Mouse (Mus musculus) adrenal gland, postnatal 4 days (tissue): ENCODE measurements around the gene Pgp. TPM values are rescaled to one million over a fixed set of nuclear protein-coding genes. Genes with fewer than 3 reads are reported as not detected.
"Not testable (repeated sequence)": the region's sequence is repeated elsewhere in the genome, so short reads cannot be mapped to it uniquely, and the experiment has no call there.

Source experiments
- DNase-seq, 2 experiments: peaks; one replicate each; pipeline ENCODE4 v3.0.0; 2021 to 2022; ENCODE audit warnings: low spot score in 2 of 2, mixed read lengths in 2 of 2
- total RNA-seq, 2 experiments: library from RNA; stranded (reverse); gene quantifications; 2 replicates each; pipeline ENCODE4 v1.2.3; 2021

Pgp gene
- total RNA-seq, 2 experiments from 2014 or later: 44.6 to 46.4 TPM

DNA sequence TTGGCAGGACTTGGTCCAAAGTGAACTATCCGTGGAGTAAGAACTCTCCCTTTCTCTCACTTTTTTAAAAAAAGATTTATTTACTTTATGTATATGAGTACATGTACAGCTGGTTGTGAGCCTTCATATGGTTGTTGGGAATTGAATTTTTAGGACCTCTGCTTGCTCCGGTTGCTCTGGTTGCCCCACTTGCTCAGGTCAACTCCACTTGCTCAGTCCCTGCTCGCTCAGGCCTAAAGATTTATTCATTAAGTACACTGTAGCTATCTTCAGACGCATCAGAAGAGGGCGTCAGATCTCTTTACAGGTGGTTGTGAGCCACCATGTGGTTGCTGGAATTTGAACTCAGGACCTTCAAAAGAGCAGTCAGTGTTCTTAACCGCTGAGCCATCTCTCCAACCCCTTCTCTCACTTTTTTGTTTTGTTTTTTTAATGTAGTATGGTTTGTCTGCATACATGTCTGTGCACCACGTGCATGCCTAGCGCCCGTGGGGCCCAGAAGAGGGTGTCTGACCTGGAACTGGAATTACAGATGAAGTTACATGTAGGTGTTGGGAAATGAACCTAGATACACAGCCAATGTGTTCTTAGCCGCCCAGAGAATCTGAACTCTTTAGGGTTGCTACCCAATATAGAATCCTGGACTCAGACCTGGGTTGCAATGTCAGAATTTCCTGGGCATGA lies 14.5 kb upstream of the Pgp start:
- not testable (repeated sequence) for DNase-seq

GRCm38 (mm10) chr17:24461580-24461979 lies 8.6 kb upstream of the Pgp start:
- no peak for DNase-seq

- no peak for DNase-seq
Measured at GRCm38 (mm10) chr17:24462932-24463331, 7.3 kb upstream of the Pgp start.

- no peak for DNase-seq
Measured at GRCm38 (mm10) chr17:24463374-24464133, 6.6 kb upstream of the Pgp start.

DNA sequence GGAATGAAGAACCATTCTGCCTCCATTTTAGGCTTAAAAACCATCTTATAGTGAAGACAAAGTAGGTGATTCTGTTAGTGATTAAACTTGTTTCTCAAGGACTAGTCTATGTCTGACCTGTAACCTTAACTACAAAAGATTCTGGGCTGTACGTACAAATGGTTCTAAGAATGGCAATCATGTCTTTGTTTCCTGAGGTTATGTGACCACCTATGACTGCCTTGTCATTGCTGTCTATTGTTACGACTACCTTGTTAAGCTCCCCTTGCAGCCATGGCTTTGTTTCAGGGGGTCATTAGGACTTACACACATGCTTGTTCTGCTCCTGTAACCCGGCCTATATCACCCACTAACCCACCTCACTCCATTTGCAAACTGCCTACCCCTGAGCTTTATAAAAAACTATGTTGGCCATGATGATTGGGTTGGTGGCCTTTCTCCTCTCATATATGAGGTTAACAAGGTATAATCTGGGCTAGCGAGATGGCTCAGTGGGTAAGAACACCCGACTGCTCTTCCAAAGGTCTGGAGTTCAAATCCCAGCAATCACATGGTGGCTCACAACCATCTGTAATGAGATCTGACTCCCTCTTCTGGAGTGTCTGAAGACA lies 1.5 kb upstream of the Pgp start:
- no peak for DNase-seq

- DNase-seq: no peak
Measured at GRCm38 (mm10) chr17:24469336-24469909, 769 bp upstream of the Pgp start.

- no peak for DNase-seq
Measured at GRCm38 (mm10) chr17:24470701-24471527, 722 bp downstream of the Pgp start.

DNA sequence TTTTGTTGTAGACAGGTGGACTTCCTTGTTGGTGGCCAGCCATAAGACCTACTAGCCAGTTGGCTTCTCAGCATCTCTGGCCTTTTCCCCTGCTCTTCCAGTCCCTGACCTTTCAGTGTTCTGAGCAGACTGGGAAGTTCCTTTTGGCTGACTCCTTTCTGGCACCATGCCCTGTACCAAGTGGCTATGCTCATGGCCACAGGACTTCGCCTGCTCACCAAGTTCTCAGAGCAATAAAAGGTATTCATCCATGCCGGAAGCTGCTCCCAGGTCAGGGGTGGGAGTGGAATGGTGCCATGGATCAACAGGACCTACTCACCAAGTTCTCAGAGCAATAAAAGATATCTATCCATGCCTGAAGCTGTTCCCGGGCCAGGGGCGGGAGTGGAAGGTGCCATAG lies 2.3 kb downstream of the Pgp start:
- no peak for DNase-seq

DNA sequence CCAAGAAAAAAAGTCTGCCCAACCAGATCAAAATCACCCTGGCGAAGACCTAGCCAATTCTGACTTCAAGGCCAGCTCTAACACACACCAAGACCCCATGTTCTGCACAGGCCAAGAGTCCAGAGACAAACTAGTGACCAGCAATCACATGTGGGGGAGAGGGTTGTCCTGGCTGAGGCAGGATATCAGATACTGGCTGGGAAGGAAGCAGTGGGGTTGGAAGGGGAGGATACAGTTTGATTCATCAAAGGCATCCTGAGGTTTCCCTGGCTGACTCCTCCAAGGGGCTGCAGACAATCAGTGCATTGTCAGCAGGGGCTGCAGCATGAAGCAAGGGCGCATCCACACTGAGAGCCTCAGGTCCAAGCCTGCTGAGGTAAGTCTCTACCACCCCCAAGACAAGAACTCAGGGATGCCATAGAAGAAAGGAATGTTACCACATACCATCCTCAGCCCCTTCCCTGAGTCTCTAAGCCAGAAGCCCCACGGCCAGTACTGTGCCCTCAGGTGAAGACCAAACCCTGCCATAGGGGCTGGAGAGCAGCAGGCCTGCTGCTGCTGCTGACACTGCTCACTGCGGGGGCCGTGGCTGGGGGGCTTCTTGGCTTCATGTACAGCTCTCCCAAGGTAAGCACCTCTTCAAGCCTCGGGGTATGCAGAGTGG lies 3.6 kb downstream of the Pgp start, which contains the start of gene Bricd5:
Gene Bricd5 (plus strand): TSS at position 273 of the 664 bp plus-strand sequence.
- no peak for DNase-seq

GRCm38 (mm10) chr17:24474557-24474956 lies 4.4 kb downstream of the Pgp start:
- no peak for DNase-seq

- no peak for DNase-seq
Measured at GRCm38 (mm10) chr17:24475586-24475985, 5.4 kb downstream of the Pgp start.

DNA sequence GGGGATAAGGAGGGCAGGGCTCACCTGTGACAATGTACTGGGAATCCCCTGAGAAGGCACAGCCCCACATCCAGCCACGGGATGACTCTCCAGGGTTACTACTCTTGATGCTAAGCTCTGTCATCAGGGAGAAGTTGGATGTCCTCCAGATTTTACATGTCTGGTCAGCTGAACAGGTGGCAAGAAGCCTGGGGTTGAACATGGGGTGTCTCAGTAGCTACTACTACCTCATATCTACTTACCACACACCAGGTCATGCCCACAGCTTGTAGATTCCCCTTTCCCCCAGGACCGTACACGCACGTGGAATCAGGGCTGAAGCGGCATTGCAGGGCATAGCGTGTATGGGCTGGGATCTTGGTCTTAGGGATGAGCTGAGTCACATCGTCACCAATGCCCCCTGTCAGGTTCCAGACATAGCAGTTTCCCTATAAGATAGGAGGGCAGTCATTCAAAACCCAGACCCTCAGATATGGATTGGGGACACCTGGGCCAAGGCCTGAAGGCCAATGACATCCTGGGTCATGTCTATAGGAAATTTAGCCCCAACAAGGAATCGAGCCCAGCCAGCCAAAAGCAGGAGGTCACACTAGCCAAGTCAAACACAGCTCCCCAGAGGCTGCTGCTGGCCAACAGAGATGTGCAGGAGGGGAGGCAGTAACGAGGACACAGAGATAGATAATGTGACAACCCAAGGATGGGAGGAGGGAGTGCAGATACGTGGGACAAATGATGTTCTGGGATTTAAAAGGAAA lies 6.0 kb downstream of the Pgp start:
- DNase-seq: no peak

DNA sequence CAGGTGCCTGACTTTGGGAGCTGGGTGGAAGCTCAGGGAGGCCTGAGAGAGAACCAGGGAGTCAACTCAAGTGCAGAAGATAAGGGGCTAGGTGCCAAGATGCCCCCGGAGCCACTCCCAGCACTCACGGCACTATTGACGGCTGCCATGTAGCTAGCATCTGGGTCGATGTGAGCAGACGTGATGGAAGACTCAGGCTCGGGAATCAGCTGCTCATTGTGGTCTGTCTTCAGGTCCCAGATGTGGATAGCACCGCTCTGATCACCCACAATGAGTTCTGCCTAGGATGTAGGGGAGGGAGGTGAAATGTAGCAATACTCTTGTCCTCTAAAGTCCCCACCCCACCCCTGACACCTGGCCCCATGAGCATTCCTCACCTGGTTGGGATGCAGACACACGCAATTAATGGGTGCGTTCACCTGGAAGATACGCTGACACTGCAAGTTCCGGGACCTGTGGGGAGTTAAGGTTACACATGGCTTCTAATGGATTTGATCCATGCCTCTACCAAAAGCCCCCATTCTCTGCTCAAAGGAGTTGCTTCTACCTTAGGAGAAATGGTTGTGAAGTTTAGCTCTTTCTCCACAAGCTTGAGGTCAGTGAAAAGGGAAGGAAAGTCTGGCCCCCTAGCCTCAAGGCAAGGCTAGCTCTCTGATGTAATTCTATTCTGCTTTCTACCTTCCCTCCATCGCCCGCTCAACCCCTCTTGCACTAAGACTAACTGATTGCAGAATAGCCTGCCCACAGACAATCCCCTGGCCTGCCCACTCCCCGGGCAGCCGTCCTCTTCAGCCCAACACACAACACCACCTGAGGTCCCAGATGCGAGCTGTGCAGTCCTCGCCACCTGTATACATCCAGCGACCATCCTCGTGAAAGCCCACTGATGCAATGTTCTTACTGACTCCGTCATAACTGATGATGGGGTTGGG lies 7.1 kb downstream of the Pgp start:
- no peak for DNase-seq

- DNase-seq: no peak
Measured at GRCm38 (mm10) chr17:24477985-24478600, 7.9 kb downstream of the Pgp start.

DNA sequence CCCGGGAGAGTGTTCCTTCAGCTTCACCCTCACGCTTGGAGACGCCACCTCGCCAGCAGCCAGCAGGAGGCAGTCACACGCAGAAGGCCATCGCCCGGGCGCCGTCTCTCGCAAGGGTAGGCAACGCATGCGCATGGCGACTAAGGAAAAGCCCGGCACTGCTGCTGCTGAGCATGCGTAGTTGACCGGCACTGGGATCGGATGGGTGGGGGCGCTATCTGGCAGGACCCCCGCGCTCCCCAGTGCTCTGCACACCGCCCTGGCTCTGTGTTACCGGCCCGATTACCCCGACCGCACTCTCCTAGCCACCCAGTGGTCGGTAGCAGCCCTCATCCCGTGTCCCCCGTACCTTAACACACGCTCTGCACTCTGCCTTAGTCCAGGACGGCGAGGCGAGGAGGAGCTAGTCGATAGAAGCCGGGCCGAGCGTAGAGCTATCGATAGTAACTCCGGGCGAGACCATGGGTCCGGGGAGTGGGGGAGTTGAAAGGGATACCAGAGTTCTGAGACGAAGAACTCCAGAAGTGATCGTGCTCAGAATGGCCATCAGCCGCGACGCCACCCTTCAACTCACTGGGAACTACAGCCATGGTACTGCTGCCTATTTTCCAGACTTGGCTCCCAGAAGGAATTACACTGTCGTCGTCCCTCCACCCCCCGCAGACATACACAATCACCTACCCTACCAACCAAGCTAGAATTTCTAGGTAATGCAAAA lies 8.6 kb downstream of the Pgp start, which contains the start of gene Mlst8:
Gene Mlst8 (minus strand): TSS at position 416 of the 718 bp plus-strand sequence.
- DNase-seq: peak; percentile 94 to 95

DNA sequence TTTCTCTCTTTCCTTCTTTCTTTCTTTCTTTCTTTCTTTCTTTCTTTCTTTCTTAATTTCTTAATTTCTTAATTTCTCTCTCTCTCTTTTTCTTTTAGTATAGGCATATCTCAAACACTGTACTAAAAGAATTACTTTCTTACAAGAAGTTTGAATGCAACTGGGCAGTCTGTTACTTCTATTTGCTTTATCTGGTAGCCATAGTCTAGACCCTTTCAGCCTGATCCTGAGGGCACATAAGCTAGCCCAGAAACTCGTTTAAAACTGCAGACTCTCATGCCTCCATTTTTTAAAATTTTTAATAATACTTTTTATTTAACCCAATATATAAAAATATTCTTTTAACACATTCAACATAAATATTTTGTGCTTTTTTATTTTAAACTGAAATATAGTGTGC lies 9.2 kb downstream of the Pgp start:
- no peak for DNase-seq

DNA sequence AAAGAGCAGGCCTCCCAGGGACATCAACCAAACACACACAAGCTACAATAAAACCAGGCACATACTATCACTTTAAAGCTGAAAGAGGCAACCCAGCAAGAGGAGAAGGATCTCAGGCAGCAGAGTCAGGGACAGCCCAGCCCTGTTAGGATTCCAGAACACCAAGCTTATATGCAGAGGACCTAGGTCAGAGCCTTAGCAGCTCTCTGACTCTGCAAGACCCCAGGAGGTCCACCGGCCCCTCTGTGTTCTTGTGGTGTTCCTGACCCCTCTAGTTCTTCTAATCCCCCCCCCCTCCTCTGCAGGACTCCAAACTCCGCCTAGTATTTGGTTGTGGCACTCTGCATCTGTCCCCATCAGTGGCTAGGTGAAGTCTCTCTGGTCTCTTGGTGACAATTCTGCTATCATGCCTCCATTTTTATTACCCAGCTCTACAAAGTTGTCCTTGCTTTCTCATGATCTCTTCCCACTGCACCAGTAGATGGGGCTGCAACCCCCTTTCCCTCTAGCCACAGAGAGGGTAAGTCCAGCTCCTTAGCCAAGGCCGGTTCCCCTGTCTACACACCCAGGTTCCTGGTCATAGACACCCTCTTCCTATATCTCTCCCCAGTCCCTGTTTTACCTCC lies 10.1 kb downstream of the Pgp start:
- DNase-seq: no peak
